Mouse (Mus musculus) gastrocnemius, postnatal 36 days (tissue): Measurements from ENCODE around the gene Vmn1r123. TPM values are rescaled to one million over a fixed set of nuclear protein-coding genes. Genes with fewer than 3 reads are reported as not detected.
"Not testable (repeated sequence)": the region's sequence is repeated elsewhere in the genome, so short reads cannot be mapped to it uniquely, and the experiment has no call there.

Experiments
- DNase-seq, 2 experiments: peaks; one replicate each; pipeline ENCODE4 v3.0.0; 2022
- intact Hi-C: fragments of 180-260 bp; cut with DNase I; formaldehyde crosslinking; loops from one replicate; pipeline ENCODE4 v1.15.1; 2025
- long read RNA-seq, 2 experiments: library from polyadenylated mRNA; stranded (forward); transcript quantifications; one replicate each; pipeline ENCODE4 v2.0.0; 2021
- total RNA-seq, 2 experiments: library from RNA; stranded (reverse); gene quantifications; 2 replicates each; pipeline ENCODE4 v1.2.3; 2021

Vmn1r123 gene
- total RNA-seq, result not detected
- long read RNA-seq, experiment 1, result 0 reads
- long read RNA-seq, experiment 2, result 0 reads

DNA sequence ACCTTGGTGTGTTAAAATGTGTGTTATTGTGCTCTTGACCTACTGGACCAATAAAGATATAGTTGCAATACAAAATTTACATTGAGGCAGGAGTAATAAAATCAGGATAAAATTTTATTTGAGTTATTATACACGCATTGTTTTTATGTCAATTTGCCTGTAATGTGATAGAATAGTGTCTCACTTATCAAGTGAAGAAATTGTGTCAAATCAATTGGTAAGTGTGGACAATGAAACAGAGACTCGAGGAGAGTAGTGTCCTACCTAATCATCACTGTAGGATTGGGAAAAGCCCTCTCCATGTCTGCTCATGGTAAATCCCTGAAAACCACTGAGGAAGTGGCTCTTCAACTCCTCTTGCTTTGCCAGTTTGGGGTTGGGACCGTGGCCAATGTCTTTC lies at the start of gene Vmn1r123:
Gene Vmn1r123 (plus strand): TSS at position 301 of the 400 bp plus-strand sequence.
- intact Hi-C loops, result not testable (repeated sequence)

DNA sequence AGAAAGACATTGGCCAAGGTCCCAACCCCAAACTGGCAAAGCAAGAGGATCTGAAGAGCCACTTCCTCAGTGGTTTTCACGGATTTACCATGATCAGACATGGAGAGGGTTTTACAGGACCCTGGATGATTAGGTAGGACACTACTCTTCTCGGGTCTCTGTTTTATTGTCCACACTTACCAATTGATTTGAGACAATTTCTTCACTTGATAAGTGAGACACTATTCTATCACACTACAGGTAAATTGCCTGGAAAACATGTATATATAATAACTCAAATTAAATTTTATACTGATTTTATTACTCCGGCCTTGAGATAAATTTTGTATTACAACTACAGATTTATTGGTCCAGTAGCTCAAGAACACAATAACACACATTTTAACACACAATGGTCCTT lies 28.0 kb upstream of the Vmn1r123 start, which contains the start of gene Vmn1r122:
Gene Vmn1r122 (minus strand): TSS at position 101 of the 400 bp plus-strand sequence.
- DNase-seq, intact Hi-C loops: not testable (repeated sequence)

More for the DNA sequence above, at the start of gene Vmn1r123:
- not testable (repeated sequence) for DNase-seq

DNA sequence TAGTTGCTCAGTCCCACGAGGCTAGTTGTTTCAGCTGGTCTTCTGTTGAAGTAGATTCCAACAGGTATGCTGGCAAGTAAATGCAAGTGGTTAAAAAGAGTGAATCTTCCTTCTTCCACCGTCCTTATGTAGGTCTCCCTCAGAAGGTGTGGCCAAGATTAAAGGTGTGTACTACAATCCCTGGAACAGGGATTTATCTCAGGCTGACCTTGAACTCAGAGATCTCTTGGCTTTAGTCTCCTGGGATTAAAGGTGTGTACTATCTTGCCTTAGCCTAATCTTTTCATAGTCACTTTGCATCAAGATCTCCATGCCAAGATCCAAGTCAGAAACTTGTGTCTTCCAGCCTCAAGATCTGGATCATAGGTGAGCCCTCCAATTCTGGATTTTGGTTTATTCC lies 28.3 kb downstream of the Vmn1r123 start, which contains the start of gene Gm5157:
Gene Gm5157 (minus strand): TSS at position 101 of the 400 bp plus-strand sequence.
- intact Hi-C loops, DNase-seq: not testable (repeated sequence)

Other genes starting within 250 kb of the Vmn1r123 start
- not detected for gene Vmn1r118, start 249.8 kb upstream of the Vmn1r123 start, total RNA-seq
- not detected for gene Vmn1r119, start 149.7 kb upstream of the Vmn1r123 start, total RNA-seq
- not detected for gene Vmn1r120, start 108.4 kb upstream of the Vmn1r123 start, total RNA-seq
- gene Vmn1r121, start 63.7 kb upstream of the Vmn1r123 start, total RNA-seq, result not detected
- gene Vmn1r122, start 28.1 kb upstream of the Vmn1r123 start, total RNA-seq, result not detected
- gene Gm5157, start 28.2 kb downstream of the Vmn1r123 start, total RNA-seq, result not detected
- not detected for gene Vmn1r124, start 98.4 kb downstream of the Vmn1r123 start, total RNA-seq
- not detected for gene Vmn1r125, start 110.0 kb downstream of the Vmn1r123 start, total RNA-seq
- gene Vmn1r126, start 139.3 kb downstream of the Vmn1r123 start, total RNA-seq, result not detected
- gene Vmn1r127, start 157.7 kb downstream of the Vmn1r123 start, total RNA-seq, result not detected
- gene Vmn1r128, start 187.2 kb downstream of the Vmn1r123 start, total RNA-seq, result not detected
- not detected for gene Vmn1r129, start 199.1 kb downstream of the Vmn1r123 start, total RNA-seq